Mouse (Mus musculus): ENCODE data around the gene Mkrn1.
"Not testable (repeated sequence)": the region's sequence is repeated elsewhere in the genome, so short reads cannot be mapped to it uniquely, and the experiment has no call there.

Mkrn1 gene

DNA sequence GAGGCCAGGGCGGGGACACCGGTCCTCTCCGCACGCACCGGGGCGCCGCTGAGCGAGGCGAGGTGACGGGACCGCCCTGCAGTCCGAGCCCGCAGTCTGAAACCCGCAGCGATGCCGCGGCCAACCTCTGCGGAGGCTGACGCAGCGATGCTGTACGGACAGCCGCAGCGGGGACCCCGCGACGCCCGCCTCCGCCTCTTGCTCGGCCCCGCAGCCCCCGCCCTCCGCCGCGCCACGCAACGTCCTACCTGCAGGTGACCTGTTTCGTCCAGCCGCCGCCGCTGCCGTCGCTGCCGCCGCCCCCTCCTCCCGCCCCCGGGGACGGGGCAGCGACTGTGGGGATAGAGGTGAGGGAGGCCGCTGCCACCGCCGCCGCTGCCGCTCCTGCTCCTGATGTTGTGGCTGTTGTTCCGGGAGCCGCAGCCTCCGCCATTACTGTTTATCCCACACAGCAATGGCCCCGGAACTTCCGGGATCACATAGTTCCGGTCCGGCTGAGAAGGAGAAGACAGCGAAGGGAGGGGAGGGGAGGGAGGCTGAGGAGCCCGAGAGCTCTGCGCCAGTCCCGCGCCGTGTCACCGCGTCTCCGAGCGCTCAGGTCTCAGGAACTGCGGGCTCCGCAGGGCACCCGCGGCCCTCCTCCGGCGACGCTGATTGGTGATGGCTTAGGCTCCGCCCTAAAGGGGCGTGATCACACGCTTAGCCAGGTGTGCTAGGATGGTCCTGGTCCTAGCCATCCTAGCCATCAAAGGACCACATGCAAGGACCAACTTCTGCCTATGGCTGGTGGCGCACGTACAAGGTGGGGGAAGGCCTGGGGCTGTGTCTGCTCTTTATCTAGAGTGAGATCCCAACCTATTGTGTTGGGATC lies at the start of gene Mkrn1:
Gene Mkrn1, minus strand, starts transcription at position 612 of the 871 bp plus-strand sequence.
- DNase-seq (ENCODE audit: low spot score): peak; percentile 70

GRCm38 (mm10) chr6:39469427-39469826 lies 49.2 kb upstream of the Mkrn1 start:
- DNase-seq (ENCODE audit: low spot score): no peak

- peak; percentile 76 for DNase-seq (ENCODE audit: low spot score)
Measured at GRCm38 (mm10) chr6:39462621-39463538, 42.6 kb upstream of the Mkrn1 start.

- DNase-seq (ENCODE audit: low spot score): no peak
Measured at GRCm38 (mm10) chr6:39460040-39460439, 39.8 kb upstream of the Mkrn1 start.

GRCm38 (mm10) chr6:39455339-39456160 lies 35.3 kb upstream of the Mkrn1 start:
- no peak for DNase-seq (ENCODE audit: low spot score)

DNA sequence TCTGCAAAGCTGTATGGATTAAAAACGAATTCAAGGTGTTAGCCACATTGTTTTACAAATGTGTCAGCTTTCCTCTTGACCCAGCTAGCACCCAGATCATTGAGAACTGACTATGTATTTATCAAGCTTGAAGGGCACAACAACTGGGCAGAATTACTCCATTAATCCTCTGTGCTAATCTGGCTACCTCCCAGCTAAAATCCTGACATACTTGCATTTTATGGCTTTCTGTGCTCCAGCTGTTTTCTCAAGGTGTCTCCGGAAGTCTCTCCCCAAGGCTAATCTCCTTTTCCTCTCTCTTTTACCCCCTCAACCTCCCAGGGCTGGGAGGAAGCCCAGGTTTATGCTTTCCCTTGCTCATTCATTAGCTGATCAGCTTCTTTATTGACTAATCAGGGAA lies 34.4 kb upstream of the Mkrn1 start:
- no peak for DNase-seq (ENCODE audit: low spot score)

DNA sequence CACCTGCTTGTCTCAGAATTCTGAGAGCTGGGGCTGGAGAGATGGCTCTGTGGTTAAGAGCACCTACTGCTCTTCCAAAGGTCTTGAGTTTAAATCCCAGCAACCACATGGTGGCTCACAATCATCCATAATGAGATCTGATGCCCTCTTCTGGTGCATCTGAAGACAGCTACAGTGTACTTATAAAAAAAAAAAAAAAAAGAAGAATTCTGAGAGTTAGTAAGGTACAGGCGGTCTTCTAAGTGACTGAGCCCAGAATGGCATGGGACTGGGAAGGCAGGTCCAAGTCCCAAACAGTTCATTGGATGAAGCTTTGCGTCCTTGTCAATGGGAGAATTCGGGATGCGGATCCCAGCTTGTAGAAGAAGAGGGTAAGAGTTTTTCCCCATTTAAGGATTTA lies 33.3 kb upstream of the Mkrn1 start:
- no peak for DNase-seq (ENCODE audit: low spot score)

DNA sequence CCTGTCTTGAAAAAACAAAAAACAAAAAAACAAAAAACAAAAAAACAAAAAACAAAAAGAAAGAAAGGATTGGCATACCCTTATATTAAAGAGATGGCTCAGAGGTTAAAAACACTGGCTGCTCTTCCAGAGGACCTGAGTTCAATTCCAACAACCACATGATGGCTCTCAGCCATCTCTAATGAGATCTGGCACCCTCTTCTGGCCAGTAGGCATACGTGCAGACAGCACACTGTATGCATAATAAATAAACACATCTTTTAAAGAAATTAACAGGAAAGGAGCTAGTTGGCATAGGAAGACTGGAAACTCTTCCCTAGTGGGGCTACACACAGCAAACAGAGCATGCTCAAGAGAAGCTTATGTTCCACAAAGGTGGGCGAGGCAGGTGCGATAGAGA lies 30.8 kb upstream of the Mkrn1 start:
- DNase-seq (ENCODE audit: low spot score): no peak

DNA sequence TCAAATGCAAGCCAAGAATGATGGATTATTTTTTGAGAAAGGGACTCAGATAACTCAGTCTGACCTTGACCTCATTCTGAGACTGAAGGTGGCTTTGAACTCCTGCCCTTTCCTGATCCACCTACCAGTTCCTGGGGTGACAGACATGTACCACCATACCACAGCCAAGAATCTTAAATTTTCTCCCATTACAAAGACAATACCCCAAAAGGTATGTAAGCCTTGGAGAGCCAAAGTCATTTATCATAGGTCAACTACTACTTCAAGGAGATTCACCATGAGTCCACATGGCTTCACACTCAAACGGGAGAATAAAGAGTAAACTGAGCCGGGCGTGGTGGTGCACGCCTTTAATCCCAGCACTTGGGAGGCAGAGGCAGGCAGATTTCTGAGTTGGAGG lies 30.3 kb upstream of the Mkrn1 start:
- DNase-seq (ENCODE audit: low spot score): no peak

GRCm38 (mm10) chr6:39447429-39448185 lies 27.3 kb upstream of the Mkrn1 start:
- no peak for DNase-seq (ENCODE audit: low spot score)

DNA sequence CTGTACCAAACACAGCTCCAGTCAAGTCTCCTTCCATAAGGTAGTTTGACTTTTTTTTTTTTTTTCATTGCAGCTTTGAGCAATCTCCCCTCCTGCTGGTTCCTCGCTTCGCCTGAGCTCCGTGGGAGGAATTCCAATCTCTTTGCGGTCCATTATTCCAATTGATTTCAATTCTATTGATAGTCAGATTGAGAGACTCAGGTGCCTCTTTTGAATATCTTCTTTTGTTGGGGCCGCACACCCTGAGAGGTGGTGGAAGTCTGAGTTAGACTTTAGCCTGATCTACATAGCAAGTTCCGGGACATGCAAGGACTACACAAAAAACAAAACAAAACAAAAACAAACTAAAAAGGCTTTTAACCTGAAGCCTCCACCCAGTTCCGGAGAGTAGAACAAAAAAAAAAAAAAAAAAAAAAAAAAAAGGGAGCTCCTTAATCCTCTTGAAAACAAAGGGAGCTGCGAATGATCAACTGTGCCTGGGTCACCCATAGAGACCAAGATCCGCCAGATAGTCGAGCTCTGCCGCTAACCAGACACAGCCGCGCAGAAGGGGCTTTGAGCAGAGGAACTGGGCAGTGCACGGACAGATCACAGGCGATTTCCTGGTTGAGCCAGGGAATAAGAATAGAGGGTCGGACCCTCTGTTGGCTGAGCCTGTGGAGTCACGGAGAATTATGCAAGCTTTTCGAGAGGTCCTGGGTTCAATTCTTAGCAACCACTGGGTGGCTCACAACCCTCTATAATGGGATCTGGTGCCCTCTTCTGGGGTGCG lies 25.7 kb upstream of the Mkrn1 start:
- DNase-seq (ENCODE audit: low spot score): no peak

DNA sequence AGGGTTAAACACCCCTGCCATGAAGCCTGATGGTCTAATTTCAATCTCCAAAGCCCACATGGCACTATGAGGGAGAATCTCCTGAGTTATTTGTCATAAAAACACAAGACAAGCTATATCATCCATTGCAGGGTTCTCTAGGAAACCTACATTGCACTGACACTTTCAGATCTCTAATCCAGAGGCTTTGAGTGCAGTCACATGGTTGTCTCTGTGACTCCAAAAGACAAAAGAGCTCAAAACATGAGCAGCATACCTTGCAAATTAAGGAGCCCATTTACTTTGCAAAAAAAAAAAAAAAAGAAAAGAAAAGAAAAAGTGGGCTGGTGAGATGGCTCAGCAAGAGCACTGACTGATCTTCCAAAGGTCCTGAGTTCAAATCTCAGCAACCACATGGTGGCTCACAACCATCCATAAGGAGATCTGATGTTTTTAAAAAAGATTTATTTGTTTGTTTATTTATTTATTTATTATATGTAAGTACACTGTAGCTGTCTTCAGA lies 22.6 kb upstream of the Mkrn1 start:
- DNase-seq (ENCODE audit: low spot score): no peak

- DNase-seq (ENCODE audit: low spot score): no peak
Measured at GRCm38 (mm10) chr6:39440207-39440606, 19.9 kb upstream of the Mkrn1 start.

DNA sequence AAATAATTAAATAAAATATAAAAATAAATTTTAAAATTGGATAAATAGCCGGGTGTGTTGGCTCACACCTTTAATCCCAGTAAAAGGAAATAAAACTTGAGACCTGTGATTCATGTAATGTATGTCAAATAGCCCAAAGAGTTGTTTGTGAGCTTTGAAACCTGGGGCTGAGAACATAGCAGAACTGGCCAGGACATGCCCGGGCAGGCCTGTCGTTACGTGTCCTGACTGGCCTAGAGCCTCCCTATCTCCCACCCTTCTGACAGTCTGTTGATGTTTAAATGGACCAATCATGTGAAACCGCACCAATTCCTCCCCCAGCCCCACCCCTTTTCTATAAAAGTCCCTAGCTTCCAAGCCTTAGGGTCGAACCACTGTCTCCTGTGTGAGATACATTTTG lies 17.3 kb upstream of the Mkrn1 start:
- not testable (repeated sequence) for DNase-seq (ENCODE audit: low spot score)

DNA sequence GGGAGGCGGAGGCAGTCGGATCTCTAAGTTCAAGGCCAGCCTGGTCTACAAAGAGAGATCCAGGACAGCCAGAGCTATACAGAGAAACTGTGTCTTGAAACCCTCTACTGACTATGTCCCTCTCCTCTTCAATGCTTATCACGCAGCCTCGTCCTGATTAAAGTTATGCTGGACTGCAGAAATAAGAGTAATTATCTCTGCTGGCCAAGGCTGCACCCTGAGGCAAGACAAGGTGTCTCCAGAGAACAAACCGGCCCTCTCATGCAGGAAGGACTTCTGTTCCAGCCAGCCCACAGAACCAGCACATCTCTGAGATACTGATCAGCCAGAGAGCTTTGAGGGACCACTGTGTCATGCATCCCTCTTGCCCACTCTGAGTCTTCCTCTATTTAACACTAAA lies 15.6 kb upstream of the Mkrn1 start:
- no peak for DNase-seq (ENCODE audit: low spot score)

DNA sequence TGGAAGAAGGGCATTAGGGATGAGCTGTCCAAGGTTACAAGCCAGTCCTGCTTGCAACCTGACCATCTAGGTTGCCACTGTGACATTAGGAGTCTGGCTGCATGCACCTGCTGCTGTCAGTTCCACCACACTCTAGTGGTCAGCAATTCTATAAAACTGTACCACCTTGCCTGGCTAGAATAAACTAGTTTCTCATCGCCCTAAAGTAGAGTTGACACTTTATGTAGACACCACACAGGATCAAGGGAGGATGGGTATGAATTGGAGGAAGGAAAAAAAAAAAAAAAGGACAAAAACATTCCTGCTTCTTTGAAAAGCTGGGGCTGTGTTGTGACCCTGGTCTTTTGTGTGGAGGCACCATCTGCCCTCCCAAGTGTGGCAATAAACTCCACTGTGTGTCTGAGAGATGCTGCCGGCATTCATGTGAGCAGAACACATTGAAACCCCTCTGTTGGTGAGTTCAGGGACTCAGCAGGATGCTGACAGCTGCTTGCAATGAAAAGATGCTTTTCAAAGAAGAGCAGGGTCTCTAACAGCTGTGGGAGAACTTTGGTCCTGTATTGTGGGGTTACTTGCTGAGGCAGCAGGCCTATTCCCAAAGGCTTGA lies 14.7 kb upstream of the Mkrn1 start:
- no peak for DNase-seq (ENCODE audit: low spot score)

GRCm38 (mm10) chr6:39434111-39434885 lies 14.0 kb upstream of the Mkrn1 start:
- DNase-seq (ENCODE audit: low spot score): no peak

GRCm38 (mm10) chr6:39433701-39434100 lies 13.4 kb upstream of the Mkrn1 start:
- DNase-seq (ENCODE audit: low spot score): no peak

GRCm38 (mm10) chr6:39433174-39433573 lies 12.9 kb upstream of the Mkrn1 start:
- DNase-seq (ENCODE audit: low spot score): no peak

Data from ovary, postnatal 36 days (tissue).